Mouse (Mus musculus): ENCODE measurements around the gene Dnajc5.

GRCm38 (mm10) chr2:181520118-181520935 lies at the start of gene Dnajc5:
- TF ChIP-seq POLR2A (IDR thresholded peaks at IDR 0.05; ENCODE audit: borderline replicate concordance, insufficient read depth, low read length) (peak; percentile 66; the same call in 1 of the 2 replicates), CTCF (IDR thresholded peaks at IDR 0.05; ENCODE audit: borderline replicate concordance, insufficient read depth, low read depth, low read length) (no peak)

Data from cerebellum, adult 2 months (tissue).